Mouse (Mus musculus) C2C12 (cell line): ENCODE data around the gene Itfg2.

Experiments
- CEBPB ChIP-seq: IDR thresholded peaks from one replicate; pipeline ENCODE4 v1.6.1; 2011; ENCODE audit warnings: low read depth, mild to moderate bottlenecking, control low read depth, moderate library complexity
- CTCF ChIP-seq: IDR thresholded peaks from one replicate; pipeline ENCODE4 v1.5.1; 2011; ENCODE audit not compliant: control insufficient read depth, insufficient read depth, insufficient read length
- MAX ChIP-seq: IDR thresholded peaks from one replicate; pipeline ENCODE4 v1.6.1; 2011; ENCODE audit warnings: mild to moderate bottlenecking, control low read depth
- MYOD1 ChIP-seq: IDR thresholded peaks from one replicate; pipeline ENCODE4 v1.6.1; 2011; ENCODE audit warnings: low read depth; ENCODE audit not compliant: control insufficient read depth, insufficient read length
- MYOG ChIP-seq: IDR thresholded peaks from one replicate; pipeline ENCODE4 v1.6.1; 2011; ENCODE audit not compliant: control insufficient read depth, insufficient read length; ENCODE audit errors: extremely low read depth

DNA sequence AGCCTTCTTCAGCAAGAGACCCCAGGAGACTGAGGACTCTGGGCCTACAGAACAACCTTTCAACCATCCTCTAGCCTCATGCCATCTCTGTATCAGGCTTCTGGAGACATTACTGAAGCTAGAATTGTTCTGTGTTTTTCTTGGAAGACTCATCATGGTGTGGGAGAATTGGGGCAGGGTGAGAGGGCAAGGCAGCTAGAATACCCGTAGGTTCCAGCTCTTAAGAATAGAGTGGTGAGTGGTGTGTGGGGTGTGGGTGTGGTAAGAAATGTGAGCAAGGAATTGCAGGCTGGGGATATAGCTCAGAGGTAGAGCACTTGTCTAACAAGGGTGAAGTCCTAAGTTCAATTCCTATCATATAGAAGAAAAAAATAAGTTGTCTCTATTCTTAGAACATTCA is 39.7 kb downstream of the Itfg2 start:
- TF ChIP-seq CTCF: no peak
- TF ChIP-seq CEBPB: no peak
- TF ChIP-seq MAX: no peak
- no peak for TF ChIP-seq MYOD1
- no peak for TF ChIP-seq MYOG
